Mouse (Mus musculus) liver, embryonic 15.5 days (tissue): ENCODE measurements around the gene Zfp286. TPM values are rescaled to one million over a fixed set of nuclear protein-coding genes. Genes with fewer than 3 reads are reported as not detected.

Experiments used
- ATAC-seq: fragments of 200-750 bp; cut with Nextera tagmentation; 2 replicates; pipeline ENCODE4 v1.8.0; 2017; ENCODE audit warnings: moderate number of reproducible peaks, mild to moderate bottlenecking, moderate library complexity; ENCODE audit not compliant: insufficient read depth
- H3K27ac ChIP-seq: fragments of 300-500 bp; sonication (generic); replicated peaks from 2 replicates; pipeline ENCODE4 v1.5.1; 2015; ENCODE audit warnings: mild to moderate bottlenecking, inconsistent platforms
- H3K27me3 ChIP-seq: fragments of 300-500 bp; sonication (generic); 2 replicates; pipeline ENCODE4 v1.6.1; 2015; ENCODE audit warnings: mild to moderate bottlenecking, inconsistent platforms
- H3K36me3 ChIP-seq: fragments of 300-500 bp; sonication (generic); replicated peaks from 2 replicates; pipeline ENCODE4 v1.6.1; 2015; ENCODE audit warnings: moderate library complexity, mild to moderate bottlenecking, inconsistent platforms
- H3K4me1 ChIP-seq: fragments of 300-500 bp; sonication (generic); replicated peaks from 2 replicates; pipeline ENCODE4 v1.6.1; 2015; ENCODE audit warnings: inconsistent platforms
- H3K4me2 ChIP-seq: fragments of 300-500 bp; sonication (generic); 2 replicates; pipeline ENCODE4 v1.6.1; 2015; ENCODE audit warnings: moderate library complexity, mild to moderate bottlenecking, inconsistent platforms
- H3K4me3 ChIP-seq: fragments of 300-500 bp; sonication (generic); replicated peaks from 2 replicates; pipeline ENCODE4 v1.5.1; 2015; ENCODE audit warnings: mild to moderate bottlenecking, inconsistent platforms
- H3K9ac ChIP-seq: fragments of 300-500 bp; sonication (generic); 2 replicates; pipeline ENCODE4 v1.6.1; 2015; ENCODE audit warnings: moderate library complexity, mild to moderate bottlenecking, inconsistent platforms
- H3K9me3 ChIP-seq: fragments of 300-500 bp; sonication (generic); replicated peaks from 2 replicates; pipeline ENCODE4 v1.6.1; 2016; ENCODE audit warnings: inconsistent platforms
- WGBS: fragments of 180-500 bp; shearing (Covaris S2); methylation state at CpG from one replicate; pipeline ENCODE4 v1.1.7; 2015; ENCODE audit warnings: mixed read lengths; ENCODE audit not compliant: insufficient replicate concordance; 5-methylcytosine and 5-hydroxymethylcytosine counted together
- polyA plus RNA-seq: library from polyadenylated mRNA; unstranded; fragments of >200 nt; fragmentation: Nextera tagmentation; extraction: Ambion mirVana; gene quantifications from 2 replicates; pipeline ENCODE4 v1.2.1, GENCODE M21; 2015

Zfp286 gene
- polyA plus RNA-seq, 1 experiment from 2014 or later, result 1.0 TPM

- H3K4me1 ChIP-seq, result 0 out of 2 replicates have a peak, but pooled peaks cover 3% of the 10 kb centered on the region
- ATAC-seq, result no peak
- H3K27ac ChIP-seq, result no peak overlapping the region
- H3K4me3 ChIP-seq, result no peak overlapping the region
- no peaks in the 10 kb centered on the region for H3K36me3 ChIP-seq
- peaks cover 50% of the 10 kb centered on the region for H3K27me3 ChIP-seq
- WGBS, result 58% methylated on average over 9 of the region's 9 CpGs
- no peak overlapping the region for H3K9ac ChIP-seq
- no peak overlapping the region for H3K4me2 ChIP-seq
- no peaks in the 10 kb centered on the region for H3K9me3 ChIP-seq
Measured at GRCm38 (mm10) chr11:62747227-62747626, 42.0 kb downstream of the Zfp286 start.

- Histone ChIP-seq H3K4me3 (peak overlapping the region; percentile 15; the same call in 1 of the 2 replicates), H3K9me3 (no peaks in the 10 kb centered on the region), H3K9ac (no peak overlapping the region), H3K27ac (no peak overlapping the region), H3K27me3 (peaks cover 47% of the 10 kb centered on the region), H3K36me3 (no peaks in the 10 kb centered on the region), H3K4me1 (0 out of 2 replicates have a peak, but pooled peaks cover 3% of the 10 kb centered on the region), H3K4me2 (peak overlapping the region; percentile 32)
- no peak for ATAC-seq
- 4% methylated on average over 27 of the region's 27 CpGs for WGBS
Measured at GRCm38 (mm10) chr11:62746001-62746533, 43.2 kb downstream of the Zfp286 start.

- 38% methylated on average over 5 of the region's 5 CpGs for WGBS
- Histone ChIP-seq H3K27ac (no peak overlapping the region), H3K27me3 (peaks cover 39% of the 10 kb centered on the region), H3K36me3 (no peaks in the 10 kb centered on the region), H3K4me3 (no peak overlapping the region), H3K9ac (no peak overlapping the region), H3K4me1 (0 out of 2 replicates have a peak, but pooled peaks cover 3% of the 10 kb centered on the region), H3K9me3 (no peaks in the 10 kb centered on the region), H3K4me2 (no peak overlapping the region)
- ATAC-seq, result no peak
Measured at GRCm38 (mm10) chr11:62744103-62744502, 45.2 kb downstream of the Zfp286 start.

GRCm38 (mm10) chr11:62742261-62742957 is 46.9 kb downstream of the Zfp286 start:
- no peak overlapping the region for H3K4me2 ChIP-seq
- H3K27ac ChIP-seq, result no peak overlapping the region
- H3K9me3 ChIP-seq, result no peaks in the 10 kb centered on the region
- H3K27me3 ChIP-seq, result peaks cover 26% of the 10 kb centered on the region
- no peak for ATAC-seq
- H3K9ac ChIP-seq, result no peak overlapping the region
- no peaks in the 10 kb centered on the region for H3K36me3 ChIP-seq
- 65% methylated on average over 10 of the region's 10 CpGs for WGBS
- H3K4me3 ChIP-seq, result no peak overlapping the region
- 0 out of 2 replicates have a peak, but pooled peaks cover 3% of the 10 kb centered on the region for H3K4me1 ChIP-seq

GRCm38 (mm10) chr11:62741186-62741585 is 48.1 kb downstream of the Zfp286 start:
- Histone ChIP-seq H3K4me2 (no peak overlapping the region), H3K9ac (no peak overlapping the region), H3K4me1 (0 out of 2 replicates have a peak, but pooled peaks cover under 1% of the 10 kb centered on the region), H3K27me3 (peaks cover 16% of the 10 kb centered on the region), H3K4me3 (no peak overlapping the region), H3K27ac (no peak overlapping the region), H3K9me3 (no peaks in the 10 kb centered on the region), H3K36me3 (no peaks in the 10 kb centered on the region)
- WGBS, result 61% methylated on average over 2 of the region's 2 CpGs
- no peak for ATAC-seq

- no peaks in the 10 kb centered on the region for H3K9me3 ChIP-seq
Measured at GRCm38 (mm10) chr11:62732665-62733064, 56.6 kb downstream of the Zfp286 start.

GRCm38 (mm10) chr11:62732022-62732387 is 57.3 kb downstream of the Zfp286 start:
- Histone ChIP-seq H3K4me3 (peak overlapping the region; percentile 53), H3K27ac (no peak overlapping the region), H3K4me1 (peaks cover 8% of the 10 kb centered on the region; the same call in 1 of the 2 replicates), H3K9me3 (no peaks in the 10 kb centered on the region), H3K9ac (no peak overlapping the region), H3K27me3 (peaks cover 40% of the 10 kb centered on the region), H3K36me3 (no peaks in the 10 kb centered on the region), H3K4me2 (peak overlapping the region; percentile 70)
- WGBS, result 17% methylated on average over 5 of the region's 5 CpGs
- no peak for ATAC-seq

More at GRCm38 (mm10) chr11:62732665-62733064, 56.6 kb downstream of the Zfp286 start:
- no peak for ATAC-seq
- WGBS, result 41% methylated on average over 3 of the region's 3 CpGs
- Histone ChIP-seq H3K27ac (no peak overlapping the region), H3K27me3 (peaks cover 40% of the 10 kb centered on the region), H3K36me3 (no peaks in the 10 kb centered on the region), H3K9ac (no peak overlapping the region), H3K4me1 (peaks cover 8% of the 10 kb centered on the region; the same call in 1 of the 2 replicates), H3K4me3 (no peak overlapping the region), H3K4me2 (no peak overlapping the region)

- no peaks in the 10 kb centered on the region for H3K36me3 ChIP-seq
- H3K9me3 ChIP-seq, result no peaks in the 10 kb centered on the region
- H3K27ac ChIP-seq, result no peak within 1 kb of the TSS
- ATAC-seq, result peak; percentile 40; the same call in 1 of the 2 replicates
- peak within 1 kb of the TSS; percentile 70 for H3K4me2 ChIP-seq
- H3K4me3 ChIP-seq, result peak within 1 kb of the TSS; percentile 53
- 1% methylated on average over 48 of the region's 48 CpGs for WGBS
- no peak within 1 kb of the TSS; the same call in 1 of the 2 replicates for H3K9ac ChIP-seq
- H3K27me3 ChIP-seq, result peaks cover 40% of the 10 kb centered on the region
- peaks cover 8% of the 10 kb centered on the region; the same call in 1 of the 2 replicates for H3K4me1 ChIP-seq
Measured at GRCm38 (mm10) chr11:62731311-62732021, 57.8 kb downstream of the Zfp286 start, which contains the start of gene Zfp287. Zfp287 (minus strand) TSS chr11:62731905.

- ATAC-seq, result no peak
- Histone ChIP-seq H3K4me1 (peaks cover 8% of the 10 kb centered on the region; the same call in 1 of the 2 replicates), H3K9ac (no peak overlapping the region), H3K9me3 (no peaks in the 10 kb centered on the region), H3K36me3 (no peaks in the 10 kb centered on the region), H3K27me3 (peaks cover 36% of the 10 kb centered on the region), H3K4me2 (no peak overlapping the region), H3K27ac (no peak overlapping the region), H3K4me3 (no peak overlapping the region)
- WGBS, result 75% methylated on average over 8 of the region's 8 CpGs
Measured at GRCm38 (mm10) chr11:62728276-62728675, 61.0 kb downstream of the Zfp286 start.

GRCm38 (mm10) chr11:62710657-62711056 is 78.6 kb downstream of the Zfp286 start:
- Histone ChIP-seq H3K4me1 (no peaks in the 10 kb centered on the region), H3K27ac (no peak overlapping the region), H3K9ac (no peak overlapping the region), H3K36me3 (no peaks in the 10 kb centered on the region), H3K9me3 (no peaks in the 10 kb centered on the region), H3K4me3 (no peak overlapping the region), H3K27me3 (no peaks in the 10 kb centered on the region), H3K4me2 (no peak overlapping the region)
- 59% methylated on average over 5 of the region's 5 CpGs for WGBS
- ATAC-seq, result no peak

GRCm38 (mm10) chr11:62708252-62708651 is 81.0 kb downstream of the Zfp286 start:
- ATAC-seq, result no peak
- Histone ChIP-seq H3K4me2 (no peak overlapping the region), H3K4me3 (no peak overlapping the region), H3K36me3 (no peaks in the 10 kb centered on the region), H3K27ac (no peak overlapping the region), H3K4me1 (no peaks in the 10 kb centered on the region), H3K9ac (no peak overlapping the region), H3K27me3 (no peaks in the 10 kb centered on the region), H3K9me3 (no peaks in the 10 kb centered on the region)
- WGBS, result 58% methylated on average over 7 of the region's 7 CpGs
